Mouse (Mus musculus): ENCODE data around the gene Gstm7. TPM values are rescaled to one million over a fixed set of nuclear protein-coding genes. Genes with fewer than 3 reads are reported as not detected.
"Not testable (repeated sequence)": the region's sequence is repeated elsewhere in the genome, so short reads cannot be mapped to it uniquely, and the experiment has no call there.

Gene Gstm7
- polyA plus RNA-seq, 1 experiment = not detected

DNA sequence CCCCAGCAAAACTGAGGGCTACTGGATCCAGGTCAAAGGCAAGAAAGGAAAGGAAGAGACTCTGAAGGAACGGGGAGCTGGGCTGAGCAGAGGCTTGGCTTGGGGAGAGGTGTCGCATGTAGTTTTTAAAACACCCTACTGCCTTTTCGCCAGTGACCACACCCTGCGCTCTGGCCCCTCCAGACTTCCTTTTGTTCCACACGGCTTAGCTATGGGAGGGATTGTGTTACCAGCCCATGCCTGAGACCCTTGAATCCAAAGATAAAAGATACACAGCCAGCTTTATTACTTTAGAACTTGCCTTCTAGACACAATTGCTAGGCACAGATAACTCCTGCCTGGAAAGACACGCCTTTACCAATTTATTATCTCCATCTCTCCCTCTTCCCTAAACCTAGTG is 25.7 kb downstream of the Gstm7 start:
- H3K27ac ChIP-seq (ENCODE audit: control insufficient read depth, insufficient read depth, low read depth, low read length, poor library complexity) = no peak overlapping the region
- H3K4me1 ChIP-seq (ENCODE audit: control insufficient read depth, insufficient read depth, low read length) = no peaks in the 10 kb centered on the region
- 45% methylated on average over 6 of the region's 6 CpGs for WGBS
- TF ChIP-seq CTCF (IDR thresholded peaks at IDR 0.05; ENCODE audit: control insufficient read depth, insufficient read depth, low read length) (no peak), POLR2A (IDR thresholded peaks at IDR 0.05; ENCODE audit: borderline replicate concordance, control insufficient read depth, low read depth, low read length) (no peak)
- no peak overlapping the region for H3K4me3 ChIP-seq (replicated peaks; ENCODE audit: control insufficient read depth, low read depth, low read length)

DNA sequence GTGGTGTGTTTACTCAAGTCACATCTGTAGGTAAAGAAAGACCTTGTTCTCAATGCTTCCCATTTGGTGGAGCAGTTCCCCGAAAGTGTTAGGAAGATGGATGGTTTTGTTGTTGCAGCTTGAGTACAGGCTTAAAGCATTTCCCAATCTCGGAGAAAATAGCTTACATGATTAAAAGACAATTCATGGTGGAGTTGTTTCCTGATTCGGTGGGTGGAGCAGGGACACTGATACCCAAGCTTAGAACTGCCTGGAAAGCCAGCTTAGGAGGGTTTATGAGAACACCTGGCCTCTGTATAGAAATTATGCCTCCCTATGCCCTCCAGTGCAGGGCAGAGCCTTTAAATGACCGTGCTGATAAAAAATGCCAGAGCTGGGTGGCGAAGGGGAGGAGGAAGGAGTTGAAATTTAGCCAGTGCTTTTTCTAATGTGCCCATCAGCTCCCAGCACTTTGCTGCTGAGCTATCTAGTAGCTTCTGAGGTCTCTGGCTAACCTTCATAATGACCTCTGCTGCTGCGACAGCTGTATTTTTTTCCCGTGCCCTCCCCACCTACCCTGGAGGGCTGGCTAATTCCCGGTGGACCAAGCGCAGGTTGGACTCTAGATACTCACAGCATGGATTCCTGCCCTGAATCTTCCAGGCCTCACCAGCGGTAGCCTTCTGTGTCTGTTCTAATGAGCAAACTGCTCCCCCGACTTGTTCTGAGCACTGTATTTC is 30.5 kb downstream of the Gstm7 start:
- H3K4me3 ChIP-seq (replicated peaks; ENCODE audit: control insufficient read depth, low read depth, low read length) = no peak overlapping the region
- WGBS = 73% methylated on average over 11 of the region's 11 CpGs
- H3K4me1 ChIP-seq (ENCODE audit: control insufficient read depth, insufficient read depth, low read length) = no peaks in the 10 kb centered on the region
- no peak for TF ChIP-seq CTCF (IDR thresholded peaks at IDR 0.05; ENCODE audit: control insufficient read depth, insufficient read depth, low read length)
- TF ChIP-seq POLR2A (IDR thresholded peaks at IDR 0.05; ENCODE audit: borderline replicate concordance, control insufficient read depth, low read depth, low read length) = no peak
- H3K27ac ChIP-seq (ENCODE audit: control insufficient read depth, insufficient read depth, low read depth, low read length, poor library complexity) = no peak overlapping the region

DNA sequence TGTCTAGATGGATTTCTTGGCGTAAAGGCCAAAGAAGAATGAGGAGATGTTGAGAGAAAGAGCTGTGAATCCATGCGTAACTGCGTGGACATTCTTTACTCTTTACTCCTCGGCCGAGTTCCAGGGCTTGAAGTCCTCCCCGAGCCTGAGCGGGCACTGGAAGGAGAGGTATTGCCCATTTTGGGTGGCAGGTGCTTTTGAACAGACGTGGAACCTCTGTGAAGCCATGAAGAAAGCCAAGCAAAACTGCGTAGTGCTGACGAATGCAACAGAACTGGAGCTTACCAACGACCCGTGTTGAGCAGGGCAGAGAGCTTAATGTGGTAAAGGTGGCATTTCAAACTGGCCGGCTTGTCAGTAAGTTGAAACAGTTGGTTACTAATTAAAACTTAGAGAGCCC is 32.9 kb downstream of the Gstm7 start:
- Histone ChIP-seq H3K4me1 (ENCODE audit: control insufficient read depth, insufficient read depth, low read length) (no peaks in the 10 kb centered on the region), H3K4me3 (replicated peaks; ENCODE audit: control insufficient read depth, low read depth, low read length) (no peak overlapping the region), H3K27ac (ENCODE audit: control insufficient read depth, insufficient read depth, low read depth, low read length, poor library complexity) (no peak overlapping the region)
- 91% methylated on average over 13 of the region's 13 CpGs for WGBS
- TF ChIP-seq POLR2A (IDR thresholded peaks at IDR 0.05; ENCODE audit: borderline replicate concordance, control insufficient read depth, low read depth, low read length) (no peak), CTCF (IDR thresholded peaks at IDR 0.05; ENCODE audit: control insufficient read depth, insufficient read depth, low read length) (no peak)

DNA sequence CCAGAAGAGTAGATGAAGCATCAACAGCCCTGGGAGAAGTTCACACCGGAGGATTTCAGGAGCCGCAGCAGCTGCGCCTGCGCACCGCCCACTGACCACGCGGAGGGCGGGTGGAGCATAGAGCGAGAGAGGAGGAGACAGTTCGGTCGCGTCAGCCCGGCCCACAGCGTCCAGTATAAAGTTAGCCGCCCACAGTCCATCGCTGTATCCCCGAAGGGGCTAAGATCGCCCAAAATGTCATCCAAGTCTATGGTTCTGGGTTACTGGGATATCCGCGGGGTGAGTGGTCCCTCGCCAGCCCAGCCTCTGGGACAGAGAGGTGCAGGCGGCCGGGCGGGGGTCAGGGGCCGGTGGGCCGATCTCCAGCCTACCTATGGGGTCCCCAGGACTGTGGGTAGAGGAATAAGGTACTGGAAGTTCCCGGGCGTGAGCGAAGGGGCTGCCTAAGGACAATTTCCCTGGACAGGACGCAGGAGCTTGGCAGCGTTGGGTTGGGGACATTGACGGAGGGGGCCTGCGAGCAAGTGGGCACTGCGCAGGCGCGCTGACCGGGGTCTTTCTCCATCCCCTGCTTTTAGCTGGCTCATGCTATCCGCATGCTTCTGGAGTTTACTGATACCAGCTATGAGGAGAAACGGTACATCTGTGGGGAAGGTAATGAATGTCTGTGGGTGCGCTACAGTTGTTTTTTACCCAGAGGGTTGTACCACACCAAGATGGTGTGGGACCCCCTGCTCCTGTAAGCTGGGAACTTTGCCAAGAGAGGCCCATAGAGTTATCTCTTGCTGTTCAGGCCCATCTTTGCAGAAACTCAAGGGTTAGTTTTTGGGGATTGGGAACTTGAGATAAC is 35.7 kb downstream of the Gstm7 start, which contains the start of gene Gstm5:
Gene Gstm5 (plus strand): TSS at position 102 of the 850 bp plus-strand sequence.
- WGBS = 8% methylated on average over 40 of the region's 40 CpGs
- peak within 1 kb of the TSS; percentile 60 for H3K4me3 ChIP-seq (replicated peaks; ENCODE audit: control insufficient read depth, low read depth, low read length)
- no peaks in the 10 kb centered on the region for H3K4me1 ChIP-seq (ENCODE audit: control insufficient read depth, insufficient read depth, low read length)
- TF ChIP-seq POLR2A (IDR thresholded peaks at IDR 0.05; ENCODE audit: borderline replicate concordance, control insufficient read depth, low read depth, low read length) (peak; percentile 51; the same call in 1 of the 2 replicates), CTCF (IDR thresholded peaks at IDR 0.05; ENCODE audit: control insufficient read depth, insufficient read depth, low read length) (no peak)
- peak within 1 kb of the TSS; percentile 46 for H3K27ac ChIP-seq (ENCODE audit: control insufficient read depth, insufficient read depth, low read depth, low read length, poor library complexity)

DNA sequence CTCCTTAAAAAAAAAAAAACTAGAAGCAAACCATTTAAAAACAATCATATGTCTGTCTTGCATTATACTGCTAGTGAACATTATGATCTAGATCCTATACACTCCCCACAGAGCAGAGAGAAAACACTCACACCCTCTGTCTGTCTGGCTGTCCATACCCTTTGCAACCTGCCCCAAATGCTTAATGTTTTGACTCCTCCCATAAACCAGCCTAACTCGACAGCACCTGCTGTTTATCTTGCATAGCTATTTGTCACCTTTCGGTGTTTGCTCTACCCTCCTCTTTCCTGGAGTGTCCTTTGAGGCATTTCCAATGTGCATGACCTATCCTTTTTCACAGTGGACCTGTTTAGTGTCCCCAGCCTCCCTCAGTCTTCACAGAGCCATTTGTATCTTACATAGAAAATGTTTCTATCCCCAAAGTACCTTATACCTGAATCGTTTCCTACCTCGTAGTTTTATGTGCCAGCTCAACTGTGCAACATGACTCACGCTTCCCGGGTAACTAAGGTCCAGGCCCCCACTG is 36.4 kb downstream of the Gstm7 start:
- Histone ChIP-seq H3K27ac (ENCODE audit: control insufficient read depth, insufficient read depth, low read depth, low read length, poor library complexity) (no peak overlapping the region), H3K4me3 (replicated peaks; ENCODE audit: control insufficient read depth, low read depth, low read length) (peak overlapping the region; percentile 60), H3K4me1 (ENCODE audit: control insufficient read depth, insufficient read depth, low read length) (no peaks in the 10 kb centered on the region)
- 8% methylated on average over 6 of the region's 6 CpGs for WGBS
- TF ChIP-seq POLR2A (IDR thresholded peaks at IDR 0.05; ENCODE audit: borderline replicate concordance, control insufficient read depth, low read depth, low read length) (no peak), CTCF (IDR thresholded peaks at IDR 0.05; ENCODE audit: control insufficient read depth, insufficient read depth, low read length) (no peak)

DNA sequence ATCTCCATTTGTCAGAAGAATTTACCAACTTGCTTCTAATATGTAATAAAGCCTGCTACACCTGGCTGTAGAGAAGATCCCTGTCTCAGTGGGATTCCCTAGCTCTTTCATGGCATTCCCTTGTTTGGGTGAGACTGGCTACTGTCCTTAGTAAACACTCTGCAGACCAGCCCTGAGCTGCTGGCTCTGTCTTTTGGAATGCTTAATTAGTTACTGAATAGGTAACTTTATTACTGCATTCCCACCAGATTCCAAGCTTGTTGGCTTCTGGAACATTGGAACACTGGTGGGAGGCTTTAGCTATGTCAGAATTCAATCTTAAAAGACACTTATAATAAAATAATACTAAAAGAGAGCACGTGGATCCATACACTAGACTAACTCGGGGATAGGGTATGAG is 42.4 kb downstream of the Gstm7 start:
- H3K27ac ChIP-seq (ENCODE audit: control insufficient read depth, insufficient read depth, low read depth, low read length, poor library complexity); H3K4me3 ChIP-seq (replicated peaks; ENCODE audit: control insufficient read depth, low read depth, low read length); H3K4me1 ChIP-seq (ENCODE audit: control insufficient read depth, insufficient read depth, low read length): not testable (repeated sequence)
- 83% methylated on average over 2 of the region's 2 CpGs for WGBS

DNA sequence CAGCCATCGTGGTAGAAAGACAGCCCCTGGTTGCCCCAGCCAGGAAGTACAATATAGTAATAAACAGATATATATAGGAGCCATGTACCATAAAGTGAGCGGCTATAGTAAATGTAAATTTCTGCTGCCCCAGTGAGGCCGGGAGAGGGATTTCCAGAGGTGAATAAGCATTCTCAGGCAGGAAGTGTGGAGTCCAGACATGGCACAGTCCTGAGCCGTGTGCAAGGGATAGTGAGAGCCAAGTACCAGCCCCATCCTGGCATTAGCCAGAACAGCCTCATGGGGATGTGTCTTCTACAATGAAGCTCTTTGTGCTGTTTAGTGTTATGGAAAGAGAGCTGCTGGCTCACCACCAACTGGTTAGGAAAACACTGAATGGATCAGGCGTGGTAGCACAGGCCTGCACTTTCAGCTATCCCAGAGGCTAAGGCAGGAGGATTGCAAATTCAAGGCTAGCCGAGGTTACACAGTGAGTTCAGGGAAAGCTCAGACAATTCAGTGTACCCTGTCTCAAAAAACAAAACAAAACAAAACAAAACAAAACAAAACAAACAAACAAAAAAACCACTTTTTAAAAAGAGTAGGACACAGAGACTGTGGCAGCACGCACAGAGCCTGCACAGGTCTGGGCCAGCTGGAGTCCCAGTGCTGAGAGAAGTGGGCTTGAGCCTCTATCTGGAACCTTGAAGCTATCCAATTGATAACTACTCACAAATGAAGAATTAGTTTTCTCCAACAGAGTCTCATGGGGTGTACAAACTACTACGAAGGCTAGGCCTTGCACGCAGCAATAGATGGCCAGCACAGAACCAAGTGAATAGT is 43.7 kb downstream of the Gstm7 start:
- H3K4me3 ChIP-seq (replicated peaks; ENCODE audit: control insufficient read depth, low read depth, low read length) = no peak overlapping the region
- H3K4me1 ChIP-seq (ENCODE audit: control insufficient read depth, insufficient read depth, low read length) = no peaks in the 10 kb centered on the region
- no peak overlapping the region for H3K27ac ChIP-seq (ENCODE audit: control insufficient read depth, insufficient read depth, low read depth, low read length, poor library complexity)
- TF ChIP-seq POLR2A (IDR thresholded peaks at IDR 0.05; ENCODE audit: borderline replicate concordance, control insufficient read depth, low read depth, low read length) (no peak), CTCF (IDR thresholded peaks at IDR 0.05; ENCODE audit: control insufficient read depth, insufficient read depth, low read length) (no peak)
- 76% methylated on average over 9 of the region's 9 CpGs for WGBS
